Mouse (Mus musculus): ENCODE measurements around the gene Cnih1.
"Not testable (repeated sequence)": the region's sequence is repeated elsewhere in the genome, so short reads cannot be mapped to it uniquely, and the experiment has no call there.

The Cnih1 gene

GRCm38 (mm10) chr14:46759970-46760354, 28.2 kb downstream of the Cnih1 start:
- CTCF ChIA-PET: no interaction called here
- POLR2A ChIA-PET: no interaction called here

GRCm38 (mm10) chr14:46757736-46758135, 30.5 kb downstream of the Cnih1 start:
- ChIA-PET POLR2A (interaction anchor here in 3 of 4 experiments (0.9 to 2.4 kb wide), 9 partner anchors 8 to 432 kb away, joined by 3 to 6 read pairs (median 3); partner anchors contain the start of gene Cnih1 (in 2 of the 3)), CTCF (interaction anchor here in 1 of 4 experiments (0.6 kb wide), 1 partner anchor 246 kb away, joined by 3 read pairs; no protein-coding TSS in a partner anchor)

- POLR2A ChIA-PET: interaction anchor here in 1 of 4 experiments (1.1 kb wide), 1 partner anchor 59 kb away, joined by 3 read pairs; no protein-coding TSS in a partner anchor
- CTCF ChIA-PET: no interaction called here
Measured at GRCm38 (mm10) chr14:46755851-46756250, 32.4 kb downstream of the Cnih1 start.

GRCm38 (mm10) chr14:46754371-46754770, 33.8 kb downstream of the Cnih1 start:
- POLR2A ChIA-PET, CTCF ChIA-PET: not testable (repeated sequence)

- POLR2A ChIA-PET: no interaction called here
- CTCF ChIA-PET: no interaction called here
Measured at GRCm38 (mm10) chr14:46745413-46745812, 42.8 kb downstream of the Cnih1 start.

GRCm38 (mm10) chr14:46742674-46743073, 45.5 kb downstream of the Cnih1 start:
- POLR2A ChIA-PET: interaction anchor here in 1 of 4 experiments (1.0 kb wide), 1 partner anchor 15 kb away, joined by 3 read pairs; no protein-coding TSS in a partner anchor
- CTCF ChIA-PET: no interaction called here

GRCm38 (mm10) chr14:46737346-46737745, 50.9 kb downstream of the Cnih1 start:
- POLR2A ChIA-PET: not testable (repeated sequence)

GRCm38 (mm10) chr14:46736366-46736765, 51.8 kb downstream of the Cnih1 start:
- ChIA-PET CTCF (no interaction called here), POLR2A (interaction anchor here in 1 of 4 experiments (1.0 kb wide), 1 partner anchor 17 kb away, joined by 3 read pairs; no protein-coding TSS in a partner anchor)

More at GRCm38 (mm10) chr14:46737346-46737745, 50.9 kb downstream of the Cnih1 start:
- CTCF ChIA-PET: not testable (repeated sequence)

- ChIA-PET CTCF (interaction anchor here in 3 of 4 experiments (0.6 to 1.0 kb wide), 4 partner anchors 8 to 718 kb away, joined by 3 to 4 read pairs (median 4); no protein-coding TSS in a partner anchor), POLR2A (no interaction called here)
Measured at GRCm38 (mm10) chr14:46734761-46735455, 53.3 kb downstream of the Cnih1 start.

GRCm38 (mm10) chr14:46734262-46734661, 53.9 kb downstream of the Cnih1 start:
- ChIA-PET POLR2A (no interaction called here), CTCF (interaction anchor here in 3 of 4 experiments (0.6 to 0.7 kb wide), 4 partner anchors 9 to 1794 kb away, joined by 3 to 4 read pairs (median 4); no protein-coding TSS in a partner anchor)

- POLR2A ChIA-PET: no interaction called here
- CTCF ChIA-PET: interaction anchor here (0.7 to 1.4 kb wide), 13 partner anchors 9 to 1303 kb away, joined by 3 to 12 read pairs (median 3); no protein-coding TSS in a partner anchor
Measured at GRCm38 (mm10) chr14:46725743-46726142, 62.5 kb downstream of the Cnih1 start.

Data from embryonic stem cell, embryonic (primary cell).